Mouse (Mus musculus): ENCODE data around the gene Naip2.

- TF ChIP-seq GATA1 (IDR thresholded peaks at IDR 0.05; ENCODE audit: borderline replicate concordance, low read length) (no peak), FLI1 (IDR thresholded peaks at IDR 0.05; ENCODE audit: low read length) (no peak)
These were observed 103.1 kb downstream of the Naip2 start for GRCm38 (mm10) chr13:100098808-100099207.
